Mouse (Mus musculus): ENCODE results near the gene Rrp12.

The Rrp12 gene

DNA sequence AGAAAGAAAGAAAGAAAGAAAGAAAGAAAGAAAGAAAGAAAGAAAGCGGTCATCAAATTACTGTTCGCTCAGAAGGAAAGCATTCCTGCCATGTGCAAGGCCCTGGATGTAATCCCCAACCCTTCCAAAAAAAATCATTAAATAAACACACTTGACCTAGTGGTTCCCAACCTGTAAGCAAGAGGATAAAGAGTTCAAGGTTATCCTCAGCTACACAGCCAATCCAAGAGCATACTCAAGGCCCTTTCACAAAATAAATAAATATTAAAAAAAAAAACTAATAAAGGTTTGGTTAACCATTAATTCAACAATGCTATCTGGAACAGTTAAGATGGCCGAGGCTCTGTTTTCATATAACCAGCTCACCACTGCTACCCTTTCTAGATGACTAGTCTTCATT, 67.0 kb downstream of the Rrp12 start:
- no peak for DNase-seq

DNA sequence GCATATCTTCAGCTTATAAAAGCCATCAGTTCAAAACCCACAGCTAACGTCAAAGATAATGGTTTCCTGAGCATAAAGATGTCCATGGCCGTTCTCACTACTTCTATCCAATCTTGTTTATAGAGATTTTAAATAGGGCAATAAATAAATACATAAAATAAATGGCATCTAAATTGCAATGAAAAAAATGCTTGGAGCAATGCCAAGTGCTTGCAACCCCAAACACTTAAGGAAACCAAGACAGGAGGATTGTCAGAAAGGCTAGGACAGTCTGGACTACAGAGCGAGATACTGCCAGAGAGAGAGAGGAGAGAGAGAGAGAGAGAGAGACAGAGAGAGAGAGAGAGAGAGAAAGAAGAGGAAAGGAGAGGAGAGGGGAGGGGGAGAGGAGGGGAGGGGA, 69.4 kb downstream of the Rrp12 start:
- no peak for DNase-seq

DNA sequence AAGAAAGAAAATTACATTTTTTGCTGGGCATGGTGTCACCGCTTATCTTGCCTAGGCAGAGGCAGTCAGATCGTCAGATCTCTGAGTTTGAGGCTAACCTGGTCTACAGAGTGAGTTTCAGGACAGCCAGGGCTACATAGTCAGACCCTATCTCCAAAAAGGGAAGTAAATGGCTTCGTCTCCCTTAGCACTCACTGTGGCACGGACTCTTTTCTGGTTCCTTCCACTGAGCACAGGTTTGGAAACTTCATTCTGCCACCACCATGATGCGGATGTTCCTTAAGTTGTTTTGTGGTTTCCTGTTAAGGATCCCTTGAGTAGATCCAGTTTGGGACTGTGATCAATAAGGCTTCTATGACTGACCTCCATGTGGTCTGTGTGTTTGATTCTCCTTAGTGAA, 71.0 kb downstream of the Rrp12 start:
- DNase-seq: no peak

DNA sequence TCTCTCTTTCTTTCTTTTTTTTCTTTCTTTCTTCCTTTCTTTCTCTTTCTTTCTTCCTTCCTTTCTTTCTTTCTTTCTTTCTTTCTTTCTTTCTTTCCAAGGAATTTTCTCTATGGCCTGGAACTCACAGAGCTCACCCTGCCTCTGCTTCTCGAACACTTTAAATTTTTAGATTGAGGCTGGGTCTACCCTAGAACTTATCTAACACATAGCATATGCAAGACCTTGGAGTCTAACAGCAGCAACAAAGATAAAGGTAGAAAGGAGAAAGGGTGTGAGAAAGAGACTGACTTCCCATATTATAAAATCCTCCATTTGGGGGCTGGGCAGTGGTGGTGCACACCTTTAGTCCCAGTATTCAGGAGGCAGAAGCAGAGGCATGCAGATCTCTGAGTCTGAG, 73.4 kb downstream of the Rrp12 start:
- DNase-seq: no peak

DNA sequence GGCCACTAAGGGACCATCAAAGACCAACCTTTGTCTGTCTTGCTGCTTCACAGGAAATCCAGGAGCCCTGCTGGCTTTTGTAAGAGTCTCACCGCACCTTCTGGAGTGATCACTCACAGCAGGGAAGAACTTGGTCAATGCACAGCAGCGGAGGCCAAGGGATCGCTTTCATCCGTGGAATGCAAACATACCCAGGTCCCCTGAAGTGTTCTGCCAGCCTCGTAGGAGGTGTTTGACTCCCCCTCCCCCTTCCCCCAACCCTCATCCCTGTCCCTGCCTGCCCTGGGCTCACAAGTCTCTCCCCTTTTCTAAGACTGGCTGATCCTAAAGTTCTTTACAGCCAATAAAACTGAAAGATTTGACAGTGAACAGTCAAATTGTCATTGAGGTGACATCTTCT, 74.5 kb downstream of the Rrp12 start:
- DNase-seq: no peak

DNA sequence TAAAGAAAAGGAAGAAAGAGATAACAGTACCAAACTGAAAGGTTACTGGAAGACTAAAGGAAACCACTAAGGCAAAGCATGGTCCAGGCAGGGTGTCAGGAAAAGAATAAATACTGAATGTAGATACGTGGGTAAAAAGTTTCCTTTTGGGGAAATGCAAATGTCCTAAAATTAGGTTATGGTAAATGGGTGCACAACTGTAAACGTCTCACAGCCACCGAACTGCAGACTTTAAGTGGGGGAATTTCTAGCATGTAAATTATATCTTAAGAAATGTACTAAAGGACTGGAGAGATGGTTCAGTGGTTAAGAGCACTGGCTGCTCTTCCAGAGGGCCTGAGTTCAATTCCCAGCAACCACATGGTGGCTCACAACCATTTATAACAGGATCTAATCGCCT, 77.2 kb downstream of the Rrp12 start:
- DNase-seq: no peak

DNA sequence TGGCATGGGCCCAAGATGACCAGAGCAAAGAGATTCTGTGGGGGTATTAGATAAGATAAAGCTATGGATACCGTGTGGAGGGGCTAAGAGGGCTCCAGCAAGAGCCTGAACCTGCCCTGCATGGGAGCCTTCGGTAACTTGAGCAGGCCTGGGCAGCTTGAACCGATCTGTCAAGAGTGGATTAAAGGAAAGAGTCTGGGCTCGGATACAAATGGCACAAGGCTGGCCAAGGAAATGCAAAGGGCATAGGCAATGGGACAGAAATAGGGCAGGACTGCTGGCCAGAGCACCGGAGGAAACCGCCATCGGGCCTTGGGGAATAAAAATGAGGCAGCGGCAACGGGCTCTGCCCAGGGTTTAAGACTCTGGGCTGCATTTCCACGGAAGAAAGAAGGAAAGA, 78.6 kb downstream of the Rrp12 start:
- DNase-seq: no peak

DNA sequence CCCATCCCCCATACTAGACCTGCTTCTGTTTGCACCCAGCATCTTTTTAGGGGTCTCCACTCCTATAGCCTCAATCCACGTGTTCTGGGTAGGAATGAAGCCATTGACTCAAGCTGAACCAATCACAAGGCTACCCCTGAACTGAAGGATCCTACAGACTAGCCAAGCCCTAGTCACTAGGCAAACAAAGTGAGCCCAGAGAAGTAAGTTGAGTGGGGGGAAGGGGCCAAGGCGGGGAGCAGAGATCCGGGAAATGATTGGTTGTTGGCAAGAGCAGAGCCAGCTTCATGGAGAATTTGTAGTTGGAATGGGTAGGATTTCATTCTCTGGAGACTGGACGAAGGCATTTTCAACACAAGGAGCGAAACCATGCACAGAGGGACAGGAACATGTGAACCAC, 79.1 kb downstream of the Rrp12 start:
- no peak for DNase-seq

DNA sequence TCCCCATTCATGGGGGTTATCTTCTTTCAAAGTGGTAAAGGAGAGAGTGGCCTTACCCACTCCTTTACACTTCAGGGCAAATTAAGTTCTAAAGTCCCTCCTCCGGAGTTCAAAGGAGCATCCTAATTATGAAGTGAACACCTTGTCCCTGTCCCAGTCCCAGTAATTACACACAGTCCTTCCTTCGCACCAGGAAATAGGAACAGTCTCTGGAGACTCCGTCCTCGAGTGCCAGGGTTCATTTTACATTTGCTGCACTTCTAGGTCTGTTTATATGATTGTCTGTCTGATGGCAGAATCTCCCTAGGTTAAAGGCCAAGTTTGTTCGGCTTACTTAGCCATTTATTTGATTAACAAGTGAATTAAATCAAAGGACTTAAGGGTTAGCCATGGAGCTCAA, 79.6 kb downstream of the Rrp12 start:
- no peak for DNase-seq

DNA sequence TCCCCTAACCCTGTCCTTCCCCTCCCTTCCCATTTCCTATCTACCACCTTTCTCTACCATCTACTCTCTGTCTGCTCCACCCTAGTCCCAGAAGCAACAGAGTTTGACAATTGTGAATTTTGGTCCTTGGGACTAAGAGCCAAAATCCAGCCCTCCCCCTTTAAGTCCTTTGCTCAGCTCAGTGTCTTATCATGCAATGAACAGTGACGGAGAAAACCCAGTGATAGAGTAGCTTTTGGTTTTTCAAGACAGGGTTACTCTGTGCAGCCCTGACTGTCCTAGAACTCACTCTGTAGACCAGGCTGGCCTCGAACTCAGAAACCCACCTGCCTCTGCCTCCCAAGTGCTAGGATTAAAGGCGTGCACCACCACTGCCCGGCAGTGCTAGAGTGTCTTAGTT, 82.6 kb downstream of the Rrp12 start:
- no peak for DNase-seq

Data from cerebellum, adult 11 months (tissue).